Mouse (Mus musculus): ENCODE data around the gene Gart. TPM values are rescaled to one million over a fixed set of nuclear protein-coding genes. Genes with fewer than 3 reads are reported as not detected.

Gene Gart
- polyA plus RNA-seq, 1 experiment = 46.7 TPM

DNA sequence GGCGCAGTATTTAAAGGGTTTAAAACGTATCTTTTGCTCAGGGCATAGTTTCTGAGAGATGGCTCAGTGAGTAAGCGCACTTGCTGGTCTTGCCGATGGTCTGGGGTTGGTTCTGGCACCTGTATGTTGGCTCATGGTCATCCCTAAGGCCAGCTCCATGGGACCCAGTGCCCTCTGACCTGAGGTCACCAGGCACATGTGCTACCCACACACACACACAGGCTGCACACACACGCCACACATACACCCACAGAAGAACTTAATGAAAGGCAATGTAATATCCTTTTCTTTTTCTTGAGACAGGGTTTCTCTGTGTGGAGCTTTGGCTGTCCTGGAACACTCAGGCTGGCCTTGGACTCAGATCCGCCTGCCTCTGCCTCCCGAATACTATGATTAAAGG lies 13.8 kb downstream of the Gart start:
- H3K27ac ChIP-seq (replicated peaks; ENCODE audit: low read depth, low read length) = no peak overlapping the region
- H3K4me1 ChIP-seq (ENCODE audit: control insufficient read depth, insufficient read depth, insufficient read length, low read length) = peaks cover 5% of the 10 kb centered on the region; the same call in 1 of the 2 replicates
- no peak overlapping the region for H3K4me3 ChIP-seq (ENCODE audit: insufficient read depth, low read depth, low read length)

DNA sequence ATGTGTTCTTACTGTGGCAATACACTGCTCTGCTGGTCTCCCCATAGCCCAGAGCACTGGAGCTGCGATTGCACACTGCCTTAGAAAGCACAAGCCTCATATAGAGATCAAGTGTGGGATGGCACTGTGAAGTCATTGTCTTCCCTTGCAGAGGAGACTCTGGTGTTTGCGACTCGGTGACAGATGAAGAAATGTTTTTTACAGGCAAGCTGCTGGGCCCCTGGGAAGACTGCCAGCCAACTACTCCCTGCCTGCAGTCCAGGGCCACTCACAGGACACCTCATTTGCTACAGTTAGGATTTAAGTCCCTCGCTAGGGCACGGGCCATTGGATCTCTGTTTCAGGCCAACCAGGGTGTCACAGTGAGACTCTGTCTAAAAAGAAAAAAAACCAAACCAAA lies 14.3 kb downstream of the Gart start:
- no peak overlapping the region for H3K27ac ChIP-seq (replicated peaks; ENCODE audit: low read depth, low read length)
- no peak overlapping the region for H3K4me3 ChIP-seq (ENCODE audit: insufficient read depth, low read depth, low read length)
- peaks cover 5% of the 10 kb centered on the region; the same call in 1 of the 2 replicates for H3K4me1 ChIP-seq (ENCODE audit: control insufficient read depth, insufficient read depth, insufficient read length, low read length)

DNA sequence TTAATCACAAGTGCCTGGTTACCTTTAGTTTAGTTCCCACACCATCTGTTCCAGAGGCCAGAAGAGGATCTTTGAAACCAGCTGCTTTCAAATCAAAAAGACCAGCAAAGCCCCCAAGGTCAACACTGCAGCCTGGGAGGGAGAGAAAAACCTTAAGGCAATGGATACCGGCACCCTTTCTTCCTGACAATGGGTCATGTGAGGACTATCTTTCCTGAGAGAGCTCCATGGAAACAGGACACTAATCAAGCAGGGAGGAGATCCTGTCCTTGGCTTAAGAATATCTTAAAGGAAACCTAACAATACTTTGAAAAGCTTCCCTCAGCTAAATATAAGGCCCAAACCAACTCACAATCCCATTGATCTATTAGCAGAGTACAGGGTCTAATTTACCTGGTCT lies 16.2 kb downstream of the Gart start:
- peaks cover 5% of the 10 kb centered on the region; the same call in 1 of the 2 replicates for H3K4me1 ChIP-seq (ENCODE audit: control insufficient read depth, insufficient read depth, insufficient read length, low read length)
- H3K27ac ChIP-seq (replicated peaks; ENCODE audit: low read depth, low read length) = no peak overlapping the region
- H3K4me3 ChIP-seq (ENCODE audit: insufficient read depth, low read depth, low read length) = no peak overlapping the region

DNA sequence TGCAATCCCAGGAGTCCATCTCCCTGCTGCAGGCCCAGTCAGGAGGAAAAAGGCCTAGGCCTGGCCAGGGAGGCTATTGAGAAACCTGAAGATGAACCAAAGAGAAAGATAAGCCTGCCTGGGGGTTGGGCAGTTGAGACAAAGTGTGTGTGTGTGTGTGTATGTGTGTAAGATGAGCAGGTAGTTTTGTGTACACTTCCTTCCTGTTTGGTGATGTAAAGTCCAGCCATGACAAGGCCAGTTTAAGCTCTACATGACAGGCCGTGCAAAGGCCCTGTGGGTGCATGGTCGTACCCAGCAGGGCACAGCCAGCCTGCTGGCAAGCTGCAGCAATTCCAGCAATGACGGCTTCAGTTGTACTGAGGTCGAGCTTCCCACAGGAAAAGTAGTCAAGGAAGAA lies 17.0 kb downstream of the Gart start:
- H3K27ac ChIP-seq (replicated peaks; ENCODE audit: low read depth, low read length) = no peak overlapping the region
- H3K4me1 ChIP-seq (ENCODE audit: control insufficient read depth, insufficient read depth, insufficient read length, low read length) = peaks cover 5% of the 10 kb centered on the region; the same call in 1 of the 2 replicates
- no peak overlapping the region for H3K4me3 ChIP-seq (ENCODE audit: insufficient read depth, low read depth, low read length)

DNA sequence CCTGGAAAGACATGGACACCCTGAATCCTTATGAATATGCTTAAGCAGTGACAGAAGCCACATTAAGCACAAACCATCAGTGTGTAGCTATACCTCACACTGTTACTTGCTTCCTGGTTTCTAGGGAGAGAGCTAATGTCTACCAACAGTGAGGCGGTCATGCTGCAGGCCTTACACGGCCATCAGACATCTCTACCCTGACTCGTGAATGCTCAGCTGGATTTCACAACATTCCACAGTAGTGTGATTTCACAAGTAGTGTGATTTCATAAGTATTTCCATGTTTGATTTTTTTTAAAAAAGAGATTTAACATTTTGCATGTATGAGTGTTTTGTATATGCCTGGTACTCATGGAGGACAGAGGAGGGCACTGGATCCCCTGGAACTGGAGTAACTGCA lies 18.1 kb downstream of the Gart start:
- H3K4me1 ChIP-seq (ENCODE audit: control insufficient read depth, insufficient read depth, insufficient read length, low read length) = peaks cover 3% of the 10 kb centered on the region; the same call in 1 of the 2 replicates
- H3K4me3 ChIP-seq (ENCODE audit: insufficient read depth, low read depth, low read length) = no peak overlapping the region
- H3K27ac ChIP-seq (replicated peaks; ENCODE audit: low read depth, low read length) = no peak overlapping the region

DNA sequence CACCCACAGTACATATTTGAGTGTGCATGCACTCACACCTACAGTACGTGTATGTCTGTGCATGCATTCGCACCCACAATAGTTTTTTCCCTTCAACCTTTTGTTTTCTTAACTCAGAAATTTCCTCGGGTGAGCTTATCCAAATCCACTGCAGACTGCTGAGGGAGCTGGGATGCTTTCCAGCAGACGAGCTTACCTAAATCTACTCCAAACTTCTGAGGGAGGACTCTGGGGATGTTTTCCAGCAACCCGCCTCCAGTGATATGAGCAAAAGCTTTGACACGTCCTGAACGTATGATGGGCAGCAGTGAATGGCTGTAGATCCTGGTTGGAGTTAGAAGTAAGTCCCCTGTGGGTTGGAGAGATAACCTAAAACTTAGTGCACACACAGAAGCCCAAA lies 18.9 kb downstream of the Gart start:
- Histone ChIP-seq H3K4me1 (ENCODE audit: control insufficient read depth, insufficient read depth, insufficient read length, low read length) (peaks cover under 1% of the 10 kb centered on the region; the same call in 1 of the 2 replicates), H3K4me3 (ENCODE audit: insufficient read depth, low read depth, low read length) (no peak overlapping the region), H3K27ac (replicated peaks; ENCODE audit: low read depth, low read length) (no peak overlapping the region)

DNA sequence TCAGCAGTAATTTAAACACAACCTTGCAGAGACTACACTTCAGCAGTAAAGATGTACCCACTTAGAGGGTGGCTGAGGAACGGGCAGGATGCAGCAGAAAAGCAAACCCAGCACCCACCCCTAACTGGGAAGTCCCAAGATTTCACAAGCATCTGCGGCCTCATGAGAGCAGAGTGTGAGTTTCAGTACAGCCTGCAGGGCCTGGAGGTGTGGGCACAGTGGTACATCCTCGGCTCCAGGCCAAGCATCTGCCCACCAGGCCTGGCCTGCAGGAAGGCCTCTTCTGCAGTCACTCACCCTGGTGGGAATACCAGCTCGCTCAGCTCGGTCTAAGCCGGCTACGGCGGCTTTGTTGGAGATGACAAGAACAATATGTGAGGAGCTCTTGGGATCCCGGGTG lies 23.7 kb downstream of the Gart start:
- no peaks in the 10 kb centered on the region for H3K4me1 ChIP-seq (ENCODE audit: control insufficient read depth, insufficient read depth, insufficient read length, low read length)
- no peak overlapping the region for H3K27ac ChIP-seq (replicated peaks; ENCODE audit: low read depth, low read length)
- no peak overlapping the region for H3K4me3 ChIP-seq (ENCODE audit: insufficient read depth, low read depth, low read length)

DNA sequence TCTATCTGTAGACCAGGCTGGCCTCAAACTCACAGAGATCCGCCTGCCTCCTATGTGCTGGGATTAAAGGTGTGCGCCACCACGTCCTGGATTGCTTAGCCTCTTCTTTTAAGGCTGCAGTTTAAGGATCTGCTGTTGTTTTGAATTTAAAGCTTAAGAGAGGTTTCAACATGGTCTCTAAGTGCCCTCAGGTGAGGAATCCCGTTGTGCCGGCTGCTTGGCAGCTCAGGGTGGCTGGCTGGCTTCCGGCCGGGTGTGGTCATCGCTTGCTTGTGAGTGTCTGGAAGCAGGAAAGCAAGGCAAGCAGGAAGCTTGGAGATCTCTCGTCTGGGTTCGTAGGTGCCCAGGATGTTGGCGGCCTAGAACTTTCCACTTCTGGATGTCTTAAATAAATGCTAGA lies 25.8 kb downstream of the Gart start:
- H3K27ac ChIP-seq (replicated peaks; ENCODE audit: low read depth, low read length) = no peak overlapping the region
- H3K4me1 ChIP-seq (ENCODE audit: control insufficient read depth, insufficient read depth, insufficient read length, low read length) = no peaks in the 10 kb centered on the region
- H3K4me3 ChIP-seq (ENCODE audit: insufficient read depth, low read depth, low read length) = no peak overlapping the region

DNA sequence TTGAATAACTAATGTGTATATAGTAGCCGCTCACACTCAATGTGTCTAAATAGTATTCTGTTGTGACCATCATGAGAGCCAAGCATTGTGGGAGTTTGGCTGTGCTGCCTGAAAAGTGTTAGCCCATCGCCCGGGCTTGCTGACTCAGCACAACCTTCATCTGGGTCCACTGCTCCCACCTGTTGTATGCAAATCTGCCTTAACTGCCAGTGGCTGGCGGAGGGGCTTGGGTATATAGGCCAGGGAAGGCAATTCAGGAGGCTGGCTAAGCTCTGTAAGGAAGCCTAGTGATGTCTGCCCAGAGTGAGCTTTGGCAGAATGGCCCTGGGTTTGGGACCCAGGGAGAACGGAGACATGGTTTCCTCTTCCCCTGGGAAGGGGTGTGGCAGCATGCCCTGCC lies 26.6 kb downstream of the Gart start:
- Histone ChIP-seq H3K4me3 (ENCODE audit: insufficient read depth, low read depth, low read length) (no peak overlapping the region), H3K4me1 (ENCODE audit: control insufficient read depth, insufficient read depth, insufficient read length, low read length) (no peaks in the 10 kb centered on the region), H3K27ac (replicated peaks; ENCODE audit: low read depth, low read length) (no peak overlapping the region)

DNA sequence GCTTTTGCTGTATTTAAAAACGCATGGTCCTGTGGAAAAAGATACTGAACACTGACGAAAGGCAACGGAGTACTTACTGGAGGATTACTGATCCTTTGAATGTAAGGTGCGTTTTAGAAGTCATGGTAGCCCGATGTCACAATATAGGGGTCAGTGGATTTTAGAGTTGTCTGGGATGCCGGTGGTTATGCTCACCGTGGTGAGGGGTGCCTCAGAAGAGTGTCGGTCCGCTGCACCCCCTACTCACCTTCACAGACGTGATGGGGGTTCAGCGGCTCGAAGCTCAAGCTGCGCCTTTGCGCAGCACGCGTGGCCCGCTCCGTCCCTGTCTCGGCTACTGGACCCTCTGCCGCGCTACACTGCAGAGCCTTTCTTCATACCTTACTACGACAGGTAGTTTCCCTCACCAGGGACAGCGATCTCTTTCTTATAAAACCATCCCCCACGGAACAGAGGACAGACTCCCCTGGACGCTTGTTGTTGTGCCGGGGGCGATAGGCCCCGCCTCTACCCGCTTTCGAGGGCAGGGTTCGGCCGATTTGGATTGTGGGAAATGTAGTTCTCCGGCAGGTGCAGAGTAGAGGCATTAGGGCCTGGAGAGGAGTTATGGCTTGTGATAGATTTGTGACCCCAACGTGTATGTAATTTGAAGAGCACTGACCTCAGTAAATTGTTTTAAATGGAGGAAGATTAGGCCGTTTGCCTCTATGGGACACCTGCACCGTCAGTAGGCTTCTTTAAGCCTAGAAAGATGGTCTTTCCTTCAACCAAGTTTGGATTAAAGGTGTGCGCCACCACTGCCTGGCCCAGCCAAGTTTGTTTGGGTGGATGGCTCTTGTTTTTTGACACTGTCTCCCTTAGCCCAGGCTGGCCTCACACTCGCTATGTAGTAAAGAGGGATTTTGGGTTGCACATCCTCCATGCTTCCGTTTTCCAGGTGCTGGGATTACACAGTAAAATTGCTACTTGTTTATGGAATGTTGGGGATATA lies 27.9 kb downstream of the Gart start, which contains the start of gene Dnajc28:
Gene Dnajc28 (minus strand): TSS at position 516 of the 991 bp plus-strand sequence.
- Histone ChIP-seq H3K4me1 (ENCODE audit: control insufficient read depth, insufficient read depth, insufficient read length, low read length) (no peaks in the 10 kb centered on the region), H3K4me3 (ENCODE audit: insufficient read depth, low read depth, low read length) (peak within 1 kb of the TSS; percentile 90), H3K27ac (replicated peaks; ENCODE audit: low read depth, low read length) (0 out of 2 replicates have a peak within 1 kb of the TSS, but pooled peaks have one; percentile 37)

DNA sequence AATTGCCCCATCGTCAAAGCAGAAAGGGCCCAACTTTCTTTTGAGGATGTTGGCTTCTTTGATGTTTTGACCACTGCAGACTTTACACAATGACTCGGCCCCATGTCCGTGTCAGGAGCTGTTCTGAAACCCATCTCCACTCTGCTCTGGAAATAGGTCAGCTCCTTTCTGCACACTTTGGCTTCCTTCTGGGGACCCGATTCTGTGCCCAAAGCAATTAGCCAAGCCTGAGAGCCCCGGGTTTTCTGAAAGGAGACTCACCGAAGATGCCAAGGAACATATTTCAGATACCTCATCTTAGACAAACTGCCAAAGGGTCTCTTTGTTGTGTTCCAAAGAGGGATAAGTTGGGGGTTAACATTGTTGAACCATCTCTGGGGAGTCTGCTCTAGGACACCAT lies 32.2 kb downstream of the Gart start:
- Histone ChIP-seq H3K4me1 (ENCODE audit: control insufficient read depth, insufficient read depth, insufficient read length, low read length) (0 out of 2 replicates have a peak, but pooled peaks cover 2% of the 10 kb centered on the region), H3K4me3 (ENCODE audit: insufficient read depth, low read depth, low read length) (no peak overlapping the region), H3K27ac (replicated peaks; ENCODE audit: low read depth, low read length) (no peak overlapping the region)

DNA sequence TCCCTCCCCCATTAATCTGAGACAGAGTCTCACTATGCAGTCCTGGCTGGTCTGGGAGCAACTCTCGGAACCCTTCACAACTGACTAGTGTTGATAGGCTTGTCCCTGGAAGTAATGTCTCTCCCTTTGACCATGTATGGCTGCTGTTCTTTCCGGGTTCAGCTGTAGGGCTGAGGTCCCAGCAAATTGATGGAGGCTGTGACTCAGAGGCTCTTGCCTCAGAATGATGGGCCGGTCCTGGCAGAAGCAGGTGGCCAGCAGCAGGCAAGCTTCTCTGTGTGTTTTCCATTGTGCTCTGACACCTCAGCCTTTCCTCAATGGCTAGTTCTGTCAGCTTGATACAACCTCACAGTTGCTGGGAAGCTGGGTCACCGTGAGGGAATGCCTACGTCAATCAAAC lies 34.2 kb downstream of the Gart start:
- no peak overlapping the region for H3K4me3 ChIP-seq (ENCODE audit: insufficient read depth, low read depth, low read length)
- H3K27ac ChIP-seq (replicated peaks; ENCODE audit: low read depth, low read length) = no peak overlapping the region
- 0 out of 2 replicates have a peak, but pooled peaks cover 2% of the 10 kb centered on the region for H3K4me1 ChIP-seq (ENCODE audit: control insufficient read depth, insufficient read depth, insufficient read length, low read length)

DNA sequence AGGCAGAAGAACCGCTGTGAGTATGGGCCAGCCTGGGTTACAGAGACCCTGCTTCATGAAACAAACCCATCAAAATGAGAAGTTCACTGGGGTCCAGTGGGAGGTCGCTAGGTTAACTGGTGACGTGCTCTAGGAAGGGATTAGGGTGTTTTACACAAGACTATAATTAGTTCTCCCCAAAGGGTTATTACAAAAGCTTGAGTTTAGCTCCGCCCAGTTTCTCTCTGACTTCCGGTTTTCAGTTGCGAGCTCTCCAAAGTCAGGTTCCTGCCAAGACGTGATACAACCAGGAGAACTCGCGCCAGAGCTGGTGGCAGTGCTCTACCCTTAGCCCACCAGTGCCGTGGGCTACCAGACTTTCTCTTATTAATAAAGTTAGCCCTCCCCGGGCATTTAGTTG lies 35.5 kb downstream of the Gart start:
- H3K4me1 ChIP-seq (ENCODE audit: control insufficient read depth, insufficient read depth, insufficient read length, low read length) = 0 out of 2 replicates have a peak, but pooled peaks cover 2% of the 10 kb centered on the region
- H3K27ac ChIP-seq (replicated peaks; ENCODE audit: low read depth, low read length) = no peak overlapping the region
- no peak overlapping the region for H3K4me3 ChIP-seq (ENCODE audit: insufficient read depth, low read depth, low read length)

DNA sequence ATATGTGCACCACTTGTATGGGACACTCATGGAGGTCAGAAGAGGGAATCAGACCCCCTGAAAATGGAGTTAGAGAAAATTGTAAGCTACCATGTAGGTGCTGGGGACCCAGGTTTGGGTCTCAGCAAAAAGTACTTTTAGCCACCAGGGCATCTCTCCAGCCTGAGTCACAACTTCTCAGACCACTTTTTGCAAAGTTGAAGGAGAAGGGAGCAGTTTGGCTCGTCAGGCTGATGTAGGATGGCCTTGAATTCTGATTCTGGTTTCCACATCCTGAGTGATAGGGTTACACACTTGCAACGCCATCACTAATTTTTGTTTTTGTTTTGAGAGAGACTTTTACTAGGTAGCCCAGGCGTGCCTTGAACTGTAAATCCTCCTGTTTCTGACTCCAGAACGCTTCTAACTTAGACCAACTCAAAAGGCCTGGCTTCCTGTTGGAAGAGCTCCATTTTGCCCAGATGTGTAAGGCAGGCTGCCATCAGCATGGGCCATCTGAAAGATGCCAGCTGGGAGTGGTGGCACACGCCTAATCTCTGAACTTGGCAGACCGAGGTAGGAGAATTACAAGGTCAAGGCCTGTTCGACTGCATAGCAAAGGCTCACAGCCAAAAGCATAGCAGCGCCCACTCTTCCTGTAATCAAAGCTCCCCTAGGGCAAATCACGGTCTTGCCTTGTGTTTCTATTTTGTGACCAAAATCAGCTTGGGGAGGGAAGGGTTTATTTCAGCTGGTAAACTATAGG lies 37.1 kb downstream of the Gart start:
- H3K27ac ChIP-seq (replicated peaks; ENCODE audit: low read depth, low read length) = no peak overlapping the region
- H3K4me3 ChIP-seq (ENCODE audit: insufficient read depth, low read depth, low read length) = no peak overlapping the region
- 0 out of 2 replicates have a peak, but pooled peaks cover 2% of the 10 kb centered on the region for H3K4me1 ChIP-seq (ENCODE audit: control insufficient read depth, insufficient read depth, insufficient read length, low read length)

DNA sequence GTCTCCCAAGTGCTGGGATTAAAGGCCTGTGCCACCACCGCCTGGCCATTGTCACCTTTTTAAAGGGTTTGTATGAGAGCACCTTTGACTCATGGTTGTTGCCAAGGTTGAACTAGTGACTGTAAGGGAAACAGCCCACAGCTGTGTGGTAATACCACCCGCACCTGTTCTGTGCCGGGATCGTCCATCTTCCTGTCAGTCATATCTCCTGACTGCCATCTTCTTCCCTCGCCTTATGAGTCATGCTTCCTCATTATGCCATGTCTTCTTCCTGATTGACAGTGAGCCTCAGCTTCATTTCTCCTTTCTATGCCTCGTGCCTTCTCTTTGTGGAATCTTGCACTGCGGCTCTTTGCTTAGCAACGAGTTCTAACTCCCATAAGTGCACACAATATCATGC lies 39.8 kb downstream of the Gart start:
- H3K4me3 ChIP-seq (ENCODE audit: insufficient read depth, low read depth, low read length) = no peak overlapping the region
- 0 out of 2 replicates have a peak, but pooled peaks cover 2% of the 10 kb centered on the region for H3K4me1 ChIP-seq (ENCODE audit: control insufficient read depth, insufficient read depth, insufficient read length, low read length)
- H3K27ac ChIP-seq (replicated peaks; ENCODE audit: low read depth, low read length) = no peak overlapping the region
